Mouse (Mus musculus): ENCODE results near the gene Ube2n.

The Ube2n gene

GRCm38 (mm10) chr10:95550506-95550905 is 35.6 kb downstream of the Ube2n start:
- in situ Hi-C loops (cut with MboI; ENCODE audit: unreplicated experiment in 2 of 2), result loop anchor here (5.0 to 25.0 kb wide), 9 partner anchors 342 to 1062 kb away; partner anchors contain the start of gene Btg1 (in 1 of the 2)

- in situ Hi-C loops (cut with MboI; ENCODE audit: unreplicated experiment in 2 of 2), result loop anchor here (5.0 to 25.0 kb wide), 9 partner anchors 341 to 1061 kb away; partner anchors contain the start of gene Btg1 (in 1 of the 2)
Measured at GRCm38 (mm10) chr10:95551752-95552151, 36.8 kb downstream of the Ube2n start.

DNA sequence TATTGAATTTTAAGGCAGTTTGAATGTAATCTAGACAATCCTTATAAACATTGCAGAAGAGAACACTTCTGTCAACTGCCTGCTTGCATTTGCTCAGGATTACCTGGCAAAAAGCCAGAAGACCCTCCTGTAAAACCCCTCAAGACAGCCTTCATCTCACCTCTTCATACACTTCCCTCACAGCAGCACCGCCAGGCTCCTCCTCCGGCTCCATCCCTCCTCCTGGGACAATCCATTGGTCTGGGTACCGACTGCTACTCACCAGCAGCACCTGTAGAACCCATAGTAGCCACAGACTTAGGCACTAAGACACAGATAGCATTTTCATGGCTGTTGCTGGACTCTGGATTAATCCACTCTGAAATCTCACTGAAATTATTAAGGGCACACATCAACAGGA is 37.4 kb downstream of the Ube2n start:
- in situ Hi-C loops (cut with MboI; ENCODE audit: unreplicated experiment in 2 of 2), result loop anchor here (5.0 to 25.0 kb wide), 9 partner anchors 340 to 1060 kb away; partner anchors contain the start of gene Btg1 (in 1 of the 2)

DNA sequence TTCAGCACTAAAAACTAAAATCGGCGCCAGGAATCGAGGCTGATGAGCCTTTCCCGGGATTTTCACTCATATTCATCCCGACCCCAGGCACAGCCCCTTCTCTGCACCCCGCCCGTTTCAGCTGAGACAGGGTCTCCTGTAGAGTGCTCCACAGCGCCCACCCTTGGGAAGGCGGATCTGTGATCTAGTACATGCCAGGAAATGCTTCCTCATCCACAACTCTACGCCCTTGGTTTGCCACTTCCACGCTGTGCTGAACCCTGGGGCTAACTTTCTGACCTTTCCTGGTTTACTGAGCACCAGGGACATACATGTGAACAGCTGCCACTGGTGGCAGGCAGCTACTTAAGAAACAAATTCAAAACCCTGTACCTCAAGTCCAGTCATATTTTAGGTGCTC is 40.9 kb downstream of the Ube2n start:
- in situ Hi-C loops (cut with MboI; ENCODE audit: unreplicated experiment in 2 of 2), result loop anchor here (5.0 to 25.0 kb wide), 6 partner anchors 549 to 1786 kb away; partner anchors contain the start of gene Btg1 (in 1 of the 2)

GRCm38 (mm10) chr10:95557337-95557828 is 42.4 kb downstream of the Ube2n start:
- in situ Hi-C loops (cut with MboI; ENCODE audit: unreplicated experiment in 2 of 2), result loop anchor here (5.0 to 25.0 kb wide), 6 partner anchors 547 to 1785 kb away; partner anchors contain the start of gene Btg1 (in 1 of the 2)

DNA sequence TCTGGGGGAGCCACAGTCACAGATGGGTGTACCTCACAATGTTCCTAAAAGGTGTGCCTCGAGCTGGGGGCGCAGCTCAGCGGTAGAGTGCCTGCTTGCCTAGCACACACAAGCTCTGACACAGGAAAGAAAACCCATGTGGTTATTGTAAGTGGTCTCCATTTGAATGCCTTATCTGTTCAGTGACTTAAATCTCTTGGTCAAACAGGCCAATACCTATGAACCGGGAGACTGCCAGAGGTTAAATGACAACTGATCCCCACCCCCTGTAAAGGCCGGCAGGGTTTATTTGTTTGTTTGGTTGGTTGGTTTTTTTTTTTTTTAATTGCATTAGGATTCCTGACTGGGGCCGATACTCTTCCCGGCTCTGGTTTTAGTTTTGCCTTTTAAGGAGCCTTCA is 44.5 kb downstream of the Ube2n start:
- in situ Hi-C loops (cut with MboI; ENCODE audit: unreplicated experiment in 2 of 2), result loop anchor here (5.0 to 25.0 kb wide), 6 partner anchors 545 to 1783 kb away; partner anchors contain the start of gene Btg1 (in 1 of the 2)

GRCm38 (mm10) chr10:95560394-95560983 is 45.5 kb downstream of the Ube2n start:
- in situ Hi-C loops (cut with MboI; ENCODE audit: unreplicated experiment in 2 of 2), result loop anchor here (25.0 kb wide), 3 partner anchors 652 to 1052 kb away; partner anchors contain the start of gene Btg1 (in 1 of the 2)

DNA sequence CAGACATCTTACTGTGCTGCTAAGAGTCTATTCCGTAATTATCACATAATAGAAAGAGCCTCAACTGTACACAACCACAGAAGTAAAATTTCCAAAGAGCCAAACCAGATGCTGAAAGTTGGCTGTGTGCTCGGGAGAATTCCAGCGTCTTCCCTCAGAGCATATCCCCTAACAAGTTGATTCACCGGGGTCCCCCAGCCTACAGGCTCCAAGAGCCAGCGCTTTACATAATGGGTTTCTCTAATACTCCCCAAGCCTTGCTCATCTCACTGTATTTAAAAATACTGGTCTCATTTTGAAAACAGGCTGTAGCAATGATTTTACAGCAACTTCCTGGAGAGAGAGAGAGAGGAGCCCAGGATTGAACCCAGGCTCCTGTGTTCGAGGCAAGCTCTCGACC is 46.7 kb downstream of the Ube2n start:
- in situ Hi-C loops (cut with MboI; ENCODE audit: unreplicated experiment in 2 of 2), result loop anchor here (25.0 kb wide), 3 partner anchors 651 to 1051 kb away; partner anchors contain the start of gene Btg1 (in 1 of the 2)

DNA sequence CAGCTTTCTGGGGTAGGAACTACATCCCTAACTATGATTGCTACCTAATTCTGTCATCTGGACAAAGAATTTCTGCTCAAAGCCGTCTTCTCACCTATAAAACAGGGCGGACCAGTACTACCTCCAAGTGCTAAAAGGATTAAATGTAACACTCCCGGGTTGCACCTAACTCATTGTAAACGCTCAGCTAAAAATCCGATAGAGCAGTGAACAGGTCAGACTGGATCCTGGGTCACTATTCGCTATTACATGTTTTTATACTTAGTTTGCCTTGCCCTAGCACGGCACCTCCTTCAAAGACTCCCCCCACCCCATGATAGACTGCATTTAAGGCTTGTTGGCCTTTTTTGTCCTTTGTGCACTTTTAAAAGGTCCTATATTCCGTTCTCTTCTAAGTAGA is 47.5 kb downstream of the Ube2n start:
- in situ Hi-C loops (cut with MboI; ENCODE audit: unreplicated experiment in 2 of 2), result loop anchor here (25.0 kb wide), 3 partner anchors 650 to 1050 kb away; partner anchors contain the start of gene Btg1 (in 1 of the 2)

- in situ Hi-C loops (cut with MboI; ENCODE audit: unreplicated experiment in 2 of 2), result loop anchor here (25.0 kb wide), 3 partner anchors 649 to 1049 kb away; partner anchors contain the start of gene Btg1 (in 1 of the 2)
Measured at GRCm38 (mm10) chr10:95562859-95563841, 48.2 kb downstream of the Ube2n start.

GRCm38 (mm10) chr10:95563851-95564845 is 49.2 kb downstream of the Ube2n start, which contains the start of gene Nudt4:
TSS of gene Nudt4 (minus strand) at chr10:95564146.
- in situ Hi-C loops (cut with MboI; ENCODE audit: unreplicated experiment in 2 of 2), result loop anchor here (25.0 kb wide), 3 partner anchors 648 to 1048 kb away; partner anchors contain the start of gene Btg1 (in 1 of the 2)

DNA sequence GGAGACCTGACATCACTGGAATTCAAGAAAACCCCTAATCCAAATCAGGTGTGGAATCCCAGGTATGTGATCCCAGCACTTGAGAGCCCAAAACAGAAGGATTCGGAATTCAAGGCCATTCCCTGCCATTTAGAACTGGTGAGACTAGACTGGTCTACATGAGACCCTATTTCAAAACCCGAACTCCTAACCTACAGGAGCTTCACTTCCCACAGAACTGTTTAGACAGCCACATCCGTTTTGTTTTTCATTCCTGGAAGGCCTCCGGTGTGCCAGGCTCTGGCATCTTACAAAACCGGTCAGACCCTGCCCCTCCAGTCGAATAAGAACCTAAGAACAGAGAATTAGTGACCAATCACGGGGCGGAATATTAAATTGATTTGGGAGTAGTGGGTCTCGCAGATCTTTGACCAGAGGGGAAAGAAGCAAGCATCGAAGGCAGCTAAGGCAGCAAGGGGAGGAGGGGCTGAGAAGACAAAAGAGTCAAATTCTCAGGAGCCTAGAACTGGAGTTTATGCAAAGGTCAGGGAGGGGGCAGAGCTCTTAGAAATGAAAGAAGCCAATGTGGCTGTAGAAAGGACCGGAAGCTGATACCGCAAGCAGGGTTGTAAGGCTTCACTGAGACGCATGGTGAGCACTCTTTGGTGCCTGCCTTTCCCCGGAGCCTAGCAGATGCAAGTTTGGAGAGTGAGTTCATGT is 50.4 kb downstream of the Ube2n start:
- in situ Hi-C loops (cut with MboI; ENCODE audit: unreplicated experiment in 2 of 2), result loop anchor here (25.0 kb wide), 3 partner anchors 647 to 1047 kb away; partner anchors contain the start of gene Btg1 (in 1 of the 2)

GRCm38 (mm10) chr10:95566786-95567185 is 51.8 kb downstream of the Ube2n start:
- in situ Hi-C loops (cut with MboI; ENCODE audit: unreplicated experiment in 2 of 2), result loop anchor here (25.0 kb wide), 3 partner anchors 646 to 1046 kb away; partner anchors contain the start of gene Btg1 (in 1 of the 2)

DNA sequence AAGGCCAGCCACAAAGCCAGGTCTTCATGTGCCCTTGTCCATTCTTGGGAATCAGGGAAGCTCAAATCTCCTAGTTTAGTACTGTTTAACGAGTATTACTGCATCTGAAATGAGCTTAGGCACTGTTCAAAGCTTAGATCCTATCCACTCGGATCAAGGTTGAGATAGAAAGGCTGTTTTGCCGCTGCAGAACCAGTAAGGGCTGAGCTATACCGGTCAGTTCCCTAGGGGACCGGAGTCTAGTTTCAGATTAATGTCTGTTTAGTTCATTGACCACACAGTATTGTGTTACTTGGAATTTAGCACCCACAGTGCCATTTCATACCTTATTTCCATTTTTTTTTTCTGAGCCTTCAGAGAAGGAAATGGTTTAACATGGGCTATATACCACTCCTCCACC is 52.6 kb downstream of the Ube2n start:
- in situ Hi-C loops (cut with MboI; ENCODE audit: unreplicated experiment in 2 of 2), result loop anchor here (25.0 kb wide), 3 partner anchors 645 to 1045 kb away; partner anchors contain the start of gene Btg1 (in 1 of the 2)

GRCm38 (mm10) chr10:95568016-95568415 is 53.1 kb downstream of the Ube2n start:
- in situ Hi-C loops (cut with MboI; ENCODE audit: unreplicated experiment in 2 of 2), result loop anchor here (25.0 kb wide), 3 partner anchors 644 to 1044 kb away; partner anchors contain the start of gene Btg1 (in 1 of the 2)

GRCm38 (mm10) chr10:95569441-95569840 is 54.5 kb downstream of the Ube2n start:
- in situ Hi-C loops (cut with MboI; ENCODE audit: unreplicated experiment in 2 of 2), result loop anchor here (25.0 kb wide), 3 partner anchors 643 to 1043 kb away; partner anchors contain the start of gene Btg1 (in 1 of the 2)

DNA sequence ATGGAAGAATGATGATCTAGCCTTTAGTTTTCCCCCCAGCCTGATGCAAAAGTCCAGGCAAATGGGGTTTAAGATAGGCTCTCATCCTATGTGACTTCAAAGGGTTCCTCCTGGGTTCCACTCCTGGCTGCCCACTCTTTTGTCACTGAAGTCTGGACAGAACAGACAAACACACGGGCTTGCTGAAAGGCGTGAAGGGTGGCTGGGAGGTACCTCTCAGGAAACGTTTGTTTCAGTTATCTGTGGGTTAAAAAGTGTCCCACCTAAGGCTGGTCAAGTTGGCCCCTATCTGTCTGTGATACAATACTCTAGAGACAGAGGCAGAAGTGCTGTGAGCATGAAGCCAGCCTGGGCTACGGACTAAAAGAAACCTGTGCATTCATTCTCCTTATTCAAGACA is 60.0 kb downstream of the Ube2n start:
- in situ Hi-C loops (cut with MboI; ENCODE audit: unreplicated experiment in 2 of 2), result loop anchor here (25.0 kb wide), 3 partner anchors 637 to 1037 kb away; partner anchors contain the start of gene Btg1 (in 1 of the 2)

DNA sequence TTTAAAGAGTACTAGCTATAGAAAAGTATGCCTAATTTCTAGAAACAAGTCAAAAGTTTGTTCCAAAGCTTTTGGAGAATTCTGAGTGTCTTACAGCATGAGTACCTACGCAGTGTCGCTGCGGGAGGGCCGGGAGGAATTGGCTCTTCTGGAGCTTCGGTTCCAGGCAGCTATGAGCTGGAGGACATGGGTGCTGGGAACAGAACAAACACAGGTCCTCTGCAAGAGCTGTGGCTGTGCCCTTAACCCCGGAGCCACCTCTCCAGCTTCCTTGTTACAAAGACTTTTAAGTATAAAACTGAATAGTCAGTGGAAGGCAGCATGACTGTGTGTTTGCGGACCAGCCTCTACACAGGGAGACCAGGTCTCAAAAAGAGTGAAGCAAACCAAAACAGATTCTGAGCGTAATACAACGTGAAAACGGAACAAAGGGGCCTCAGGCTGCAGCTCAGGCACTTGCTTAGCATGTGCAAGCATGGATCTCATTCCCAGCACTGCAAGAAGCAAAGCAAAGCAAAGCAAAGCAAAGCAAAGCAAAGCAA is 61.0 kb downstream of the Ube2n start:
- in situ Hi-C loops (cut with MboI; ENCODE audit: unreplicated experiment in 2 of 2), result no loop called here
